Mouse (Mus musculus) hindbrain, embryonic 16.5 days (tissue): ENCODE results near the gene Fstl4. TPM values are rescaled to one million over a fixed set of nuclear protein-coding genes. Genes with fewer than 3 reads are reported as not detected.
A peak's percentile ranks its signal among the peaks of the same experiment; 100 is the strongest.

Experiments used
- ATAC-seq: fragments of 200-750 bp; cut with Nextera tagmentation; 2 replicates; pipeline ENCODE4 v1.8.0; 2017; ENCODE audit warnings: moderate TSS enrichment, moderate library complexity
- H3K27ac ChIP-seq: fragments of 300-500 bp; sonication (generic); 2 replicates; pipeline ENCODE4 v1.5.1; 2014; ENCODE audit warnings: low read depth, mild to moderate bottlenecking, control low read depth, low read length, moderate library complexity
- H3K27me3 ChIP-seq: fragments of 300-500 bp; sonication (generic); replicated peaks from 2 replicates; pipeline ENCODE4 v1.6.1; 2014; ENCODE audit warnings: low read length; ENCODE audit not compliant: control insufficient read depth, insufficient read depth
- H3K36me3 ChIP-seq: fragments of 300-500 bp; sonication (generic); 2 replicates; pipeline ENCODE4 v1.6.1; 2014; ENCODE audit warnings: mild to moderate bottlenecking, low read length, moderate library complexity, mixed read lengths; ENCODE audit not compliant: control insufficient read depth, insufficient read depth
- H3K4me1 ChIP-seq: fragments of 300-500 bp; sonication (generic); 2 replicates; pipeline ENCODE4 v1.6.1; 2014; ENCODE audit warnings: low read depth, low read length; ENCODE audit not compliant: control insufficient read depth, insufficient read depth
- H3K4me2 ChIP-seq: fragments of 300-500 bp; sonication (generic); 2 replicates; pipeline ENCODE4 v1.6.1; 2014; ENCODE audit warnings: mild to moderate bottlenecking, low read length, control low read depth, moderate library complexity
- H3K4me3 ChIP-seq: fragments of 300-500 bp; sonication (generic); 2 replicates; pipeline ENCODE4 v1.5.1; 2014; ENCODE audit warnings: mild to moderate bottlenecking, low read length, control low read depth, moderate library complexity
- H3K9ac ChIP-seq: fragments of 300-500 bp; sonication (generic); 2 replicates; pipeline ENCODE4 v1.6.1; 2014; ENCODE audit warnings: low read depth, mild to moderate bottlenecking, control low read depth, low read length, moderate library complexity
- H3K9me3 ChIP-seq: fragments of 300-500 bp; sonication (generic); 2 replicates; pipeline ENCODE4 v1.6.1; 2014; ENCODE audit warnings: mild to moderate bottlenecking, low read length, moderate library complexity; ENCODE audit not compliant: control insufficient read depth
- WGBS: fragments of 180-500 bp; shearing (Covaris S2); extraction: QIAGEN DNeasy Blood & Tissue Kit; methylation state at CpG from one replicate; pipeline ENCODE4 v1.1.7; 2014; 5-methylcytosine and 5-hydroxymethylcytosine counted together
- polyA plus RNA-seq: library from polyadenylated mRNA; unstranded; fragments of >200 nt; fragmentation: Nextera tagmentation; extraction: Ambion mirVana; gene quantifications from 2 replicates; pipeline ENCODE4 v1.2.1, GENCODE M21; 2015

Gene Fstl4
- polyA plus RNA-seq, 1 experiment from 2014 or later = 14.2 TPM

DNA sequence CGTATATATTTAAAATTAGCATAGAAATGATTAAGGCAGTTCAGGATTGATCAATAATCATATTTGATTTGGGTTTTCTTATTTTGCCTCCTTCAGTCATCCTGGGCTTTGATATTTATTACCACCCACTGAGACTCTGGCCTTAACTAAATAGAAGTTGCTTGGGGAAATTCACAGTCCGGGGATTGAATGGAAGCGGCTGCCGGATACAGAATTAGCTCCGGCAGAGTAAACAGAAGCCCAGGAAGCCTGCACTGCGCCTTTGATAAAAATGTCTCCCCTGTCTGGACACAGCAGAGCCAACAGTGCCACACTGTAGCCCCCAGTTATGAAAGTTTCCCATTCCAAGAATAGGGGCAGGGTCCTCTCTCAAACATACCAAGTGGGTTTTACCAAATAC is 282.4 kb downstream of the Fstl4 start:
- no peak overlapping the region for H3K9ac ChIP-seq
- H3K27ac ChIP-seq = no peak overlapping the region
- WGBS = 40% methylated on average over 6 of the region's 6 CpGs
- no peaks in the 10 kb centered on the region for H3K27me3 ChIP-seq
- no peak overlapping the region for H3K4me2 ChIP-seq
- no peaks in the 10 kb centered on the region for H3K36me3 ChIP-seq
- H3K9me3 ChIP-seq = no peaks in the 10 kb centered on the region
- ATAC-seq = no peak
- no peak overlapping the region for H3K4me3 ChIP-seq
- H3K4me1 ChIP-seq = peaks cover 5% of the 10 kb centered on the region; the same call in 1 of the 2 replicates

DNA sequence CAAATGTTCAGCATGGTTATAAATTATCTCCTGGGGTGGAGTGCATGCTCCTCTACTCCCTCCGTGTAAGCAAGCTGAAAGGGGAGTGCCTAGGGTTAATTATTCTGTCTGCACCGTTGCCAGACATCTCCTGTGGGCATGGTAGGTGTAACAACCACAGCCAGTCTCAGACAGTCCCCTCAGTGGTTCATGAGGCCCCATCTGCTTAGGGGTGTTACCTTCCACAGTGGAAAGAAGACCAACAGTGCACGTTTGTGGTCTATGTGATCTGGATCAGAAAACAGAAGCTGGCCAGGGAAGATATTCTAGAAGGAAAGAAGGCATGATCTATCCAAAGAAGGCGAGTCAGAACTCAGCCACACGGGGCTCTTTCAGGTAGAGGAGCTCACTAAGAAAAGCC is 289.7 kb downstream of the Fstl4 start:
- H3K4me1 ChIP-seq = peaks cover 5% of the 10 kb centered on the region; the same call in 1 of the 2 replicates
- H3K36me3 ChIP-seq = no peaks in the 10 kb centered on the region
- no peak overlapping the region for H3K9ac ChIP-seq
- no peaks in the 10 kb centered on the region for H3K9me3 ChIP-seq
- 56% methylated on average over 5 of the region's 5 CpGs for WGBS
- no peak overlapping the region for H3K4me2 ChIP-seq
- ATAC-seq = no peak
- H3K4me3 ChIP-seq = no peak overlapping the region
- no peaks in the 10 kb centered on the region for H3K27me3 ChIP-seq
- H3K27ac ChIP-seq = no peak overlapping the region

DNA sequence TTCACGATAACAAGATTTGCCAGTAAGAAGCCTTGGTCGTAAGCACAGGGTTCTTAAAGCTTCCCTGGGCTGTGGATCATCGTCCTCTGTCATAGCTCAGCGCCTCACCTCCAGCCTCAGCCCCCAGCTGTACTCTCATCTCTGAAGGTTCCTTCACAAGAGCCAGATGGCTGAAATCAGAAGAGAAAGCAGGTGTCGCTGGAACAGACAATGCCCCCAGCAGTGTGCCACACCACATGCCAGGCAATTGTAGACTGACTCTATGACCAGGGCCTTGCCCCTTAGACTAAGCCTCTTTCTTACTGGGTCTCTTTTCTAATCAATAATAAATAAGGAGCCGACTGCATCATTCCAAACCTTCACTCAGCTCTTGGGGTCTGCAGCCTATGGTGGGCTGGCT is 291.5 kb downstream of the Fstl4 start:
- no peak for ATAC-seq
- H3K27ac ChIP-seq = no peak overlapping the region
- H3K4me3 ChIP-seq = no peak overlapping the region
- H3K4me2 ChIP-seq = no peak overlapping the region
- no peaks in the 10 kb centered on the region for H3K36me3 ChIP-seq
- no peak overlapping the region for H3K9ac ChIP-seq
- 75% methylated on average over 6 of the region's 6 CpGs for WGBS
- no peaks in the 10 kb centered on the region for H3K9me3 ChIP-seq
- H3K27me3 ChIP-seq = no peaks in the 10 kb centered on the region
- H3K4me1 ChIP-seq = peaks cover 3% of the 10 kb centered on the region; the same call in 1 of the 2 replicates

DNA sequence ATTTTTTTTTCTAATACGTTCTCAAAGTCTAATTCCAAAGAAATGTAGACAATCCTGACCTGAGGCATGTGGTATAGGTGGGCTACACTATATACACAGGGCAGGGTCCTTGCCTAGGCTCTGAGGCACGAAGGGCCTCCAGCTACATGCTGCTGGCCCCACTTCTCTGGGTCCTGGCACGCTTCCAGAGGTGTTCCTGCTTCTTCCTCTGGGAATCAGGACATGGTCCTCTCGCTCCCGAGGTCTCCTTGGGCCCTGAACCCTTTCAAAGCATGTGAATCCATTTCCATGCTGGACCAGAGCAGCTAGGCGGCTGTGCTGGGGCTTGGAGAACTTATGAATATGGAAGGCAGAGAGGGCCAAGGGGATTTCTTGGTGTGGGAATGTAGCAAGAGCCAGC is 292.3 kb downstream of the Fstl4 start:
- Histone ChIP-seq H3K27me3 (no peaks in the 10 kb centered on the region), H3K4me2 (no peak overlapping the region), H3K27ac (no peak overlapping the region), H3K36me3 (no peaks in the 10 kb centered on the region), H3K9ac (no peak overlapping the region), H3K9me3 (no peaks in the 10 kb centered on the region), H3K4me1 (peaks cover 3% of the 10 kb centered on the region; the same call in 1 of the 2 replicates), H3K4me3 (no peak overlapping the region)
- WGBS = 68% methylated on average over 6 of the region's 6 CpGs
- ATAC-seq = no peak

DNA sequence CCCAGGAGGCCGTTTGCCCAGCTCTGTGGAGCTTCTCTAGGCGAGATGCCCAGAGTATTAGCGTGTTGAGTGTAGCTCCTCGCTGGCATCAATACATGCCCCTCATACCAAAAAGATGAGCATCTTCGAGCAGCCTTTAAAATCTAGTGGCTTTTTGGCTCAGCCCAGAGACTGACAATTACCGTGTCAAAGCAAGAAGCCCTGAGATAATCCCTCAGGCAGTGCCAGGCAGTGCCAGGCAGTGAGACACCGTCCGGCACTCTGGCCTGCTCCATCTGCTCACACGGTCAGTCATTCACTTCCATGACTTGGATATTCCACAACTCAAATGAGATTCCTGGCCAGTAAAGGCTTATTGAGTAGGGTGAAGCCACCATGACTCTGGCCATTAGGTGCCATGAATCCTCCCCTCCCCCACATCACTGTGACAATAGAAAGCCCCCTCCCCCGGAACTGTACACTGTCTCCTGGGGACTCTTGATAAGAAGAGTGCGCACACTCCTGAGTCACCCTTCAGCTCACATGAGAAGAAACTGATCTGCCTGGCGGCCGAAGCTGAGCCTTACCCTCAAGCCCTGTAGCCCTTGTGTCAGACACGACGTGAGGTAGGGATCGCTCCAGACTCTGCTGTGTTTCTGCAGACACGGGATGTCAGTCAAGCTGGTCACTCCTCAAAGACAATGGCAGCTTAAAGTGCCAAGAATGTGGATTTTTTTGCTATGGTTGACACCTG is 293.6 kb downstream of the Fstl4 start:
- no peak overlapping the region for H3K9ac ChIP-seq
- no peaks in the 10 kb centered on the region for H3K27me3 ChIP-seq
- H3K4me1 ChIP-seq = peaks cover 3% of the 10 kb centered on the region; the same call in 1 of the 2 replicates
- H3K4me3 ChIP-seq = no peak overlapping the region
- H3K4me2 ChIP-seq = no peak overlapping the region
- 63% methylated on average over 17 of the region's 17 CpGs for WGBS
- no peak overlapping the region for H3K27ac ChIP-seq
- peak; percentile 40; the same call in 1 of the 2 replicates for ATAC-seq
- H3K9me3 ChIP-seq = no peaks in the 10 kb centered on the region
- no peaks in the 10 kb centered on the region for H3K36me3 ChIP-seq

DNA sequence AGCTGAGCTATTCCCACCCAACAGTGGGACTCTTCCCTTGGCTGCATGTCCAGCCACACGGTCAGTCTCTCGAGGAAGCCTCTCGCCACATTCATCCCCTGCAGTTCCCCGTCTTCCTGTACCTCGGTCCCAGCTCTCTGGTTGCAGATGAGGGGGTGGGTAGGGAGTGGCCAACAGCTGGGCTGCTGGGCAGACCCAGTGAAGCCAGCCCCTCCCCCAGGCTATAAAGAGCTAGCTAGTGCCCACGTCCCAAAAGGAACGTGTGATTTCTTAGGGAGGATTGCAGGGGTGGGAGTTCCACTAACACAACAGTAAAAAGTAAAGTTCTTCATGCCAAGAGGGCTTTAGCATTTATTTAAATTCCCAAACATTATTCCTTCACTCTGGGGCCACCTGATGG is 294.1 kb downstream of the Fstl4 start:
- no peaks in the 10 kb centered on the region for H3K9me3 ChIP-seq
- no peak overlapping the region for H3K9ac ChIP-seq
- no peak overlapping the region for H3K4me3 ChIP-seq
- H3K27me3 ChIP-seq = no peaks in the 10 kb centered on the region
- ATAC-seq = no peak
- no peaks in the 10 kb centered on the region for H3K36me3 ChIP-seq
- no peak overlapping the region for H3K4me2 ChIP-seq
- peaks cover 3% of the 10 kb centered on the region; the same call in 1 of the 2 replicates for H3K4me1 ChIP-seq
- H3K27ac ChIP-seq = no peak overlapping the region
- WGBS = 56% methylated on average over 7 of the region's 7 CpGs

DNA sequence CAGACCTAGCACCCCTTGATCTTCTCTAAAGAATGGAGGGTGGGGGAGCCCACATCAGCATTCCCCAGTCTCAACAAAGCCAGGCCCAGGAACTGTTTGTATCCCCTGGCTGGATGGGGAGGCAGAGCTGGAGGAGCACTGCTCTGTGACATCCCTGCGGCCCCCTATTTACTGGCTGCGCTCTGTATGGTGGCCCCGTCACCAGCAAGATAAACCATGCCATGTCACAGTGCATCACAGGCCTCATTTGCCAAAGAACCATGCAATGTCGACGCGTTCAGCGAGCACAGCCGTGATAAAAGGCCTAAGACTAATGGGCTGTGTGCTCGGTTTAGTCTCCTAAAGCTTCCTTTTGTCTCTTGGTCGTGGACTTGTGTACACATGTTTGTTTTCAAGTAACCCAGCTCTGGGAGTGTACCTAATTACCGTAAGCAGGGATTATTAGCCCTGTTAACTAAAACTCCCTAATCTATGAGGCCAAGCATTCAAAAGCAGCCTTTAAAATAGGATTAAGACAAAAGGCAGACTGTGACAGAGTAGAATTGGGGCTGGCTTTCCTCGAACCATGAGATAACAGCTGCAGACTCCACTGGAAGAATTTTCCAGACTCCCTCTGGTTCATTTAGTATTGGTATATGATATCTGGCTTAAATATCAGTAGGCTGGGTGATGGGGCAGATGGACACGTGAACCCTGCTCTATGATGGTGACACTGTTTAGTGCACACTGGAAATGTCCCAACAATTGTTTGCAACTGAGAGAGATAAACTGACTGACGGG is 303.5 kb downstream of the Fstl4 start:
- Histone ChIP-seq H3K36me3 (no peaks in the 10 kb centered on the region), H3K4me2 (no peak overlapping the region), H3K4me3 (no peak overlapping the region), H3K27ac (no peak overlapping the region), H3K9ac (no peak overlapping the region), H3K4me1 (peaks cover 3% of the 10 kb centered on the region), H3K27me3 (no peaks in the 10 kb centered on the region), H3K9me3 (no peaks in the 10 kb centered on the region)
- WGBS = 29% methylated on average over 14 of the region's 14 CpGs
- ATAC-seq = 0 out of 2 replicates have a peak, but pooled peaks have one; percentile 41

DNA sequence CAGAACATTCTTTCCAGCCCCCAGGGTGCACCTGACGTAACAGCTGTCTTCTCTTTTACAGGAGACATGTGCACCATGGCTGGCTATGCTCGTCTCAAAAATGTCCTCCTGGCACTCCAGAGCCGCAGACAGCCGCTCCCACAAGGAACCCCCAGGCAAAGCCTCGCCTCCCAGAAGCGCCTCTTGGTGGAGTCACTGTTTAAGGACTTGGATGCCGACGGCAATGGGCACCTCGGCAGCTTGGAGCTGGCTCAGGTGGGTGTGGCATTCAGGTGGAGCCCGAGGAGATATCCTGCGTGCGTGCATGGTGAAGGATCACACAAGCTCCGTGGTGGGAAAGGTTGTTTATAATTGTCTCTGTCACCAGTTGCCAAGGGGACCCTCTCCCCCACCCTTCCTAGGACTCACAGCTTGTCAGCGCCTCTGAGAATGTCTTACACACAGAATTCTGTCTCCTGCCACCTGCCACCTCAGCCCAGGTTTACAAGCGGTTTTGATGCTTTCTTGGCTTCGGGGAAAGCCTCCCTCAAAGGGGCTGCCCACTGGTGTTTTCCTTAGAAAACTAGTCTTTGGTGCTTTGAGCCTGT is 304.1 kb downstream of the Fstl4 start:
- Histone ChIP-seq H3K9me3 (no peaks in the 10 kb centered on the region), H3K9ac (no peak overlapping the region), H3K27ac (no peak overlapping the region), H3K4me2 (no peak overlapping the region), H3K4me3 (no peak overlapping the region), H3K4me1 (peaks cover 3% of the 10 kb centered on the region), H3K27me3 (no peaks in the 10 kb centered on the region; the same call in 1 of the 2 replicates), H3K36me3 (no peaks in the 10 kb centered on the region)
- WGBS = 47% methylated on average over 16 of the region's 16 CpGs
- no peak for ATAC-seq

DNA sequence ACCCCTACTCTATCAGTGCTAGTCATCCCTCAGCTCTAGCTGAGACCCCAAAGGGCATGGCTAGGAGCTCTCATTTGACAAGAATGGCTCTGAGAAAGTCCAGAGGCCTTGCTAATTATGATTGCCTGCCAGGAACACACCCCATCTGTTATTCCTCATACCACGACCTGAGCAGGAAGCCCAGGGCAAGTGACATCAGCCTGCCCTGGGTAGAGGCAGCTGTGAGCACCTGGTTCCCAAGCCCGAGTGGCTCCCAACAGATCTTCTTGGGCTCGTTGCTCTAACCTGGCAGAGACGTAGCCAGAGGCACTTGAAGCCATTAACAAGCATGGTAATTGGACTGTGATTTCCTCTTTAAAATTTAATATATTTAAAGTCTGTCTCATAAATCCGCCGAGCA is 305.3 kb downstream of the Fstl4 start:
- ATAC-seq = no peak
- no peak overlapping the region for H3K27ac ChIP-seq
- H3K27me3 ChIP-seq = no peaks in the 10 kb centered on the region; the same call in 1 of the 2 replicates
- H3K4me1 ChIP-seq = peaks cover 3% of the 10 kb centered on the region
- H3K4me3 ChIP-seq = no peak overlapping the region
- no peaks in the 10 kb centered on the region for H3K36me3 ChIP-seq
- no peaks in the 10 kb centered on the region for H3K9me3 ChIP-seq
- no peak overlapping the region for H3K9ac ChIP-seq
- H3K4me2 ChIP-seq = no peak overlapping the region
- 55% methylated on average over 6 of the region's 6 CpGs for WGBS
